Mouse (Mus musculus): ENCODE measurements around the gene Gm39566. TPM values are rescaled to one million over a fixed set of nuclear protein-coding genes. Genes with fewer than 3 reads are reported as not detected.
"Not testable (repeated sequence)": the region's sequence is repeated elsewhere in the genome, so short reads cannot be mapped to it uniquely, and the experiment has no call there.

Gm39566 gene
- polyA plus RNA-seq (2021), result not detected

DNA sequence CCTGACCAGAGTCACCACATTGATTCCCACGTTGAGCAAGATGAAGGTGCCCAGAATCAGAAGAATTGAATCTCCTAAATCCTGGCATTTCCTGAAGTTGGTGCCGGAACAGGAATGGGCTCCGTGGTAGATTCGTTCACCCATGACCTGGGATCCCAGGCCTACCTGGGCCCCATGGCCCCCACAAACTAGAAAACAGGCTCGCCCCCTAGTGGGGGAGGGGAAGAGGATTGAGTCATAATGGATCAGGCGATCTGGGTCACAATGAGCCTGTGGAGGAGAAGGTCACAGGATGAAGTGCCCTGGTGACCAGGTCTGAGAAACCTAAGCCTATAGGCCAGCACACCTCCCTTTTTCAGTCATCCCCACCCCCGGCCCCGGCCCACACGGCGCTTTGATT lies at the start of gene Gm39566:
Gm39566 (minus strand) TSS at position 144 of the 400 bp plus-strand sequence.
- ChIA-PET CTCF (interaction anchor here (1.4 kb wide), 1 partner anchor 9 kb away, joined by 3 read pairs; the partner anchor contains the start of gene Tmem102), POLR2A (no interaction called here)
- H3K27me3 ChIP-seq, result peaks cover 12% of the 10 kb centered on the region
- ATAC-seq (no peak), DNase-seq (ENCODE audit: low read depth, low spot score) (no peak)
- in situ Hi-C loops (cut with MboI; ENCODE audit: low pct_unique_long_range_greater_than_20kb), result no loop called here
- TF ChIP-seq CTCF (IDR thresholded peaks at IDR 0.05), result no peak

DNA sequence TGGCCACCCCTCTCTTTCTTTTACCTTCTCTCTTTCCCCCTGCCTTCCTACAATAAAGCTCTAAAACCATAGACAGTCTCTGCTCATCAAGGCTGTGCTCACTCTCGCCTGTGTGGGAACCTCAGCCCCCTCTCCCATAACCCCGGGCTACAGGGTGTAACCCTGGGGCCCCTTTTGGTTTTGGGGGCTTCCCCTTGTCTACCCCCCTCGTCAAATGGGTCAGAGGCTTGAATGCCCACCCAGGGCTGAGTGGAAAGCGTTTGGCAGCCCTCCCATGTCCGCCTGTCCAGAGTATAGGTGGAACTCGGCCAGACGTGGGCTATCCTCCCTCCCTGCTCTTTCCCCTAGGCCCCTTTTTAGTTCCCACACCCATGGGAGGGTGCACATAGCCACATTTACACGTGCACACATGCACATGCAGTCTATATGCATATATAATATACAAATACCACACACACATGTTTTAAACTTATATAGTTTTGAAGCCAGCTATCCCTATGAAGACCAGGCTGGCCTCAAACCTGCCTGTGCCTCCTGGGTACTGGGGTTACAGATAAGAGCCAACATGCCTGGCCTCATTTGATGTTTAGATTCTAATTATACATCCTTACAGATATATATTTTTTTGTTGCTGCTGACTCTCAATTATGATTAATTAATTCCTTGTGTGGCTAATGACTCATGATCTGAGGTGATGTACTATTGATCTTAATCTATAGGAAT lies 49.2 kb upstream of the Gm39566 start:
- peaks cover 24% of the 10 kb centered on the region for H3K27me3 ChIP-seq
- no peak for ATAC-seq
- TF ChIP-seq CTCF (IDR thresholded peaks at IDR 0.05), result no peak
- in situ Hi-C loops (cut with MboI; ENCODE audit: low pct_unique_long_range_greater_than_20kb), result no loop called here
- ChIA-PET POLR2A (no interaction called here), CTCF (interaction anchor here (1.4 kb wide), 1 partner anchor 58 kb away, joined by 3 read pairs; no protein-coding TSS in a partner anchor)
- no peak for DNase-seq (ENCODE audit: low read depth, low spot score)

DNA sequence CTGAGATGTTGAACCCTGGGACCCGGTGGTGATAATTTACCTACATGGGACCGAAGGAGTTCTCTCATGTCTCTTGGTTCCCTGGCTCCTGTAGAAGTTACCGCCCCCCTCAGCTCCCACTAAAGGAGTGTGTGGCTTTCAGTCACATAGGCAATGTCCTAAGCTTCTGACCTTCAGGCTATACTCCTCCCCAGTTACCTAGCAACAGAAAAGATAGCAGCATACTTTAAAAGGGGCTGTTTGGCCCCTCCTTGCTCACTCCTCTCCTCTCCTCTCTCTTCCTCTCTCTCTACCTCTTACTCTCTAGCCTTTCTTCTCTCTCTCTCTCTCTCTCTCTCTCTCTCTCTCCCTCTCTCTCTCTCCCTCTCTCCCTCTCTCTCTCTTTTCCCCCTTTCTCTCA lies 48.6 kb upstream of the Gm39566 start:
- in situ Hi-C loops (cut with MboI; ENCODE audit: low pct_unique_long_range_greater_than_20kb); DNase-seq (ENCODE audit: low read depth, low spot score); POLR2A ChIA-PET; ATAC-seq; CTCF ChIA-PET: not testable (repeated sequence)
- H3K27me3 ChIP-seq, result peaks cover 21% of the 10 kb centered on the region

DNA sequence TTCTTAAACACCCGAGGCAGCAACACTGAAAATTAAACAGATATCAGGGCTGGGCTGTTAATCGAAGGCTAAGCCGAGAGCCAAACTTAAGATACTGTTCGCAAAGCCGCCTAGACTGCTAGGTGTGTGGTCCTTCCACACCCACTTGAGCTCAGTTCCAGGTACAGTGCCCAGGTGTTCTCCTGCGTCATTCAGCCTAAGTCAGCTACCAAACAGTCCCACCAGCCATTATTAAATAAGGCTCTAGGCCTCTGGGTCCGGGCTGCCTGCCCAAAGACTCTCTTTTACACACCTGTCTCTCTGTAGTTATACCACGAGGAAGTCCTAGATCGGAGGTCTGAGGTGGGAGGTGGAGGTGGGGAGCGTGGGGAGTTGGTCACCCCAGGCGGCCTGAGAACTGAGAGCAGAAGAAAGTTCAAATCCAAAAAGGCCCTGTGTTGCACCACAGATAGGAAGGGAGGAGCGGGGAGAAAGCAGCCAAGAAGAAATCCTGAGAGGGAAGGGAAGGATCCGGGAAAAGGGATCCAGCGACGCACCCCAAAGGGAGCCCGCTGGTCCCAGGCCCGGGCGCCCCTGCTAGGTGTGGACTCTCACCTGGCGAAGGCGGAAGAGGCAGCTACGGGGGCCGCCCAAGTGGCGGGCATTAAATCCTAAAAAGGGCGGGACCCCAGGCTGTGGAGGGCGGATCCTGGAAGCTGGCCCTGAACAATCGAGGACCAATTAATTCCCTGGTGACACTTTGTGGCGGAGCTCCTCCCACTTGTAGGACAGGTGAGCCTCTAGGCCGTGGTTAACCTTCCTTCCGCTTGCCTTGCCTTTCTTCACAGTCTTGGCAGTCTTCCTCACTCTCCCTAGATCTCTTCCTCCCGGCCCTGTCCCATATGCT lies 43.3 kb upstream of the Gm39566 start, which contains the start of gene Tnk1:
Tnk1 (minus strand) TSS at position 618 of the 886 bp plus-strand sequence.
- ChIA-PET CTCF (no interaction called here), POLR2A (no interaction called here)
- DNase-seq (ENCODE audit: low read depth, low spot score), result no peak
- peaks cover 18% of the 10 kb centered on the region for H3K27me3 ChIP-seq
- no peak for ATAC-seq
- TF ChIP-seq CTCF (IDR thresholded peaks at IDR 0.05), result no peak
- in situ Hi-C loops (cut with MboI; ENCODE audit: low pct_unique_long_range_greater_than_20kb), result no loop called here

DNA sequence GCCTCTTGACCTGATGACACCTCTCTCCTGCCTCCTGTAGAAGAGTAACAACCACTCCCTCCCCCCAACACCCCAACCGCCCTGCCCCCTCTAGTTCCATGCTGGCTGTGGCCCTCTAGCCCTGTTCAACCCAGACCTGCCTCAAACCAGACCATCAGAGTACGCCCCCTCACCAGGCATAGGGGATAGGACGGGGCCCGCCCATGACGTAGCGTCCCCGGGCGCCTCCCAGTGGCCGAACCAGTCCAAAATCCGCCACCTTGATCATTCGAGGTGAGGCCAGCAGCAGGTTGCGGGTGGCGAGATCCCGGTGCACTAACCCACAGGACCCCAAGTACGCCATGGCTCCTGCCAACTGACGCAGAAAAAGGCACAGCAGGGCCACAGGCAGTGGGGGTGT lies 40.2 kb upstream of the Gm39566 start:
- ChIA-PET CTCF (interaction anchor here (1.4 kb wide), 1 partner anchor 50 kb away, joined by 3 read pairs; the partner anchor contains the start of gene Tmem102), POLR2A (interaction anchor here (0.5 to 1.5 kb wide), 2 partner anchors 17 to 798 kb away, joined by 3 read pairs; partner anchors contain the start of gene Tmem256)
- peaks cover 13% of the 10 kb centered on the region for H3K27me3 ChIP-seq
- no peak for TF ChIP-seq CTCF (IDR thresholded peaks at IDR 0.05)
- ATAC-seq (no peak), DNase-seq (ENCODE audit: low read depth, low spot score) (no peak)
- in situ Hi-C loops (cut with MboI; ENCODE audit: low pct_unique_long_range_greater_than_20kb), result no loop called here

DNA sequence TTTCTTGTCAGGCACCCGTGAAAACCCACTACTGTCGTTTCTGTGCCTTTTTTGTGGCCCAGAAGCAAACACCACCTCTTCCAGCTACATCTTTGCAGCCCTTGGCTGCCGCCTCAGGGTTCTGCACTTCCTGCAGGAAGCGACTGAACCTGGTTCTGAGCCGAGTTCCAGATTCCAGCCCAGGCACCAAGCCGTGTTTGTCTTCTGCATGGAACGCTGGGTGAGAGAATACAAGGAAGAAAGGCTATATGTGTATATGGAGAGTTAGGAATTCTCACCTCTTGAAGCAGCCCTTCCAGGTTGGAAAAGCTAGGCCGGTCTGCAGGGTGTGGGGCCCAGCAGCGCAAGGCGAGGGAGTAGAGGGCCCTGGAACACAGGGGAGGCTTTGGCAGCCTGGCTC lies 39.6 kb upstream of the Gm39566 start:
- DNase-seq (ENCODE audit: low read depth, low spot score) (no peak), ATAC-seq (no peak)
- POLR2A ChIA-PET, result interaction anchor here (1.5 kb wide), 1 partner anchor 16 kb away, joined by 3 read pairs; the partner anchor contains the start of gene Tmem256
- in situ Hi-C loops (cut with MboI; ENCODE audit: low pct_unique_long_range_greater_than_20kb), result no loop called here
- no peak for TF ChIP-seq CTCF (IDR thresholded peaks at IDR 0.05)
- CTCF ChIA-PET, result interaction anchor here (1.4 kb wide), 1 partner anchor 49 kb away, joined by 3 read pairs; the partner anchor contains the start of gene Tmem102
- H3K27me3 ChIP-seq, result peaks cover 6% of the 10 kb centered on the region

DNA sequence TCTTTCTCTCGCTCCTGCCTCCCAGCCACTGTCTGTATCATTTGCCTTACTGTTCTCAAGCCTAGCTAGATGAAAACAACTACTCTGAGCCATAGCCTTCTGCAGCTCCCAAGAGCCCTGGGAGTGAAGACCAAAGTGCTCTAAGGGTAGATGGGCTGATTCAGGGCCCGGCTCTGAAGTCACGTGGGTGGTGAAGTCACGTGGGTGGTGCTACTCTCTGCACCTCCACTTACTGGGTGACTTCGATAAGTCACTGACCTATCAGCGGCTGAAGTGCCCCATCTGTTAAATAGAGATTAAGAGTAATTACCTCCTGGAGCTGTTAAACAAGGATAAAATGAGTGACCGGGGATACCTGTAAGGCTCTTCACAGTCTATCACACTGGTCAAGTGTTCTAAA lies 38.9 kb upstream of the Gm39566 start:
- ATAC-seq, result no peak
- H3K27me3 ChIP-seq, result peaks cover 5% of the 10 kb centered on the region
- no peak for TF ChIP-seq CTCF (IDR thresholded peaks at IDR 0.05)
- in situ Hi-C loops (cut with MboI; ENCODE audit: low pct_unique_long_range_greater_than_20kb), result no loop called here
- CTCF ChIA-PET, result interaction anchor here (1.4 kb wide), 1 partner anchor 48 kb away, joined by 3 read pairs; the partner anchor contains the start of gene Tmem102
- no peak for DNase-seq (ENCODE audit: low read depth, low spot score)
- POLR2A ChIA-PET, result interaction anchor here (1.5 kb wide), 1 partner anchor 15 kb away, joined by 3 read pairs; the partner anchor contains the start of gene Tmem256

DNA sequence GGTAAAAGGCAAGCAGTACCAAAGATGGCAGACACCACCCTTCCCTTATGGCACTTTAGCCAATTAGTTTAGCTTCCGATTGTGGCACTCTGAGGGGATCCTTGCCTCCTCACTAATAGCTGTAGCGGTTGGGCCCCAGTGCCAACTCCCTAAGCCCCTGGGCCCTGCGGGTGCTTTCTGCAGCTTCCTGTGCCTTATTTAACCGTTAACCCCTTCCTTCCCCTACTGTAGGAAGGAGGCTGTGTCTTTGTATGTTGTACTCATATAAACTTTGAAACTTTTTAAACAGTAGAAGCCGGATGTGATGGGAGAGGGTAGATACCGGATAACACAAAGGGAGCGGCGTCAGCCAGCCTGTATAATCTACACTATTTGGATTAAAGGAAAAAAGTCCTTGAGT lies 35.7 kb upstream of the Gm39566 start:
- ATAC-seq (no peak), DNase-seq (ENCODE audit: low read depth, low spot score) (no peak)
- no peaks in the 10 kb centered on the region for H3K27me3 ChIP-seq
- ChIA-PET POLR2A (interaction anchor here (0.6 to 1.0 kb wide), 2 partner anchors 20 to 54 kb away, joined by 4 read pairs; no protein-coding TSS in a partner anchor), CTCF (interaction anchor here (1.3 kb wide), 1 partner anchor 21 kb away, joined by 4 read pairs; no protein-coding TSS in a partner anchor)
- no peak for TF ChIP-seq CTCF (IDR thresholded peaks at IDR 0.05)
- in situ Hi-C loops (cut with MboI; ENCODE audit: low pct_unique_long_range_greater_than_20kb), result no loop called here

DNA sequence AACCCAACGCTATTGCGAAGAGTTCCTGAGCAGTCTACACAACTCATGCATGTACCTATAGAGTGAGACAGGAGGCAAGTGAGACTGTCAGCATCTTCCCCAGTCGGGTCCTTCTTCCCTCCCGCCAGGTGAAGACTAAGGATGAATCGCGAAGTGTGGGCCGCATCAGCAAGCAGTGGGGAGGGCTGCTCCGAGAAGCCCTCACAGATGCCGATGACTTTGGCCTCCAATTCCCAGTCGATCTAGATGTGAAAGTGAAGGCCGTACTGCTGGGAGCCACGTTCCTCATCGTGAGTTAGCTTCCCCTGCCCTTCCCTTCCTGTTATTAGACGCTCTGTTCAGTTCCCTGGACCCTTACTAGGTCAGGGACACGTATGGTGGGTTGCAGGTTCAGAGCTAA lies 34.8 kb upstream of the Gm39566 start:
- CTCF ChIA-PET, result no interaction called here
- POLR2A ChIA-PET, result no interaction called here
- no peak for TF ChIP-seq CTCF (IDR thresholded peaks at IDR 0.05)
- ATAC-seq (no peak), DNase-seq (ENCODE audit: low read depth, low spot score) (no peak)
- in situ Hi-C loops (cut with MboI; ENCODE audit: low pct_unique_long_range_greater_than_20kb), result no loop called here
- H3K27me3 ChIP-seq, result no peaks in the 10 kb centered on the region

DNA sequence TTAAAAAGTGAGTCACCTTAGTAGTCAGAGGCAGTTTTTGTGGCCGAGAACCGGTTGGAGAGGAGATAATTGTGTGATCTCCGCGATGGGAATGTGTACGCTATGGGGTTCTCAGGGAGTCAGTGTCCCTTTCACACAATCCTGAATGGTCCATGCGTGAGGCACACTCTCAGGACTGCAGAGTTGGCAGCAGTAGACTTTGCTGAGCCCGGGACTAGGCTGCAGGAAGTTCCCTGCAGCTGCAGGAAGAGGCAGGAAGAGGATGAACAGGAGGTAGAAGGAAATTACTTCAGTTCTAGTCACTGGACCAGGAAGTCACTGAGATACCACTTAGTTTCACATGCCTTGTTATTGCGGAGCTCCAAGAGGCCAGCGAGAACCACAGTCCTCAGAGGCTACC lies 34.0 kb upstream of the Gm39566 start:
- CTCF ChIA-PET, result no interaction called here
- POLR2A ChIA-PET, result no interaction called here

More for the DNA sequence above, 34.0 kb upstream of the Gm39566 start:
- DNase-seq (ENCODE audit: low read depth, low spot score) (no peak), ATAC-seq (no peak)
- no peaks in the 10 kb centered on the region for H3K27me3 ChIP-seq
- in situ Hi-C loops (cut with MboI; ENCODE audit: low pct_unique_long_range_greater_than_20kb), result no loop called here
- TF ChIP-seq CTCF (IDR thresholded peaks at IDR 0.05), result no peak

Measured in Patski (cell line).